Mouse (Mus musculus): ENCODE results near the gene Pik3r2. TPM values are rescaled to one million over a fixed set of nuclear protein-coding genes. Genes with fewer than 3 reads are reported as not detected.
A peak's percentile ranks its signal among the peaks of the same experiment; 100 is the strongest.

The Pik3r2 gene
- total RNA-seq, 2 experiments from 2014 or later: 6.6 to 16.6 TPM

DNA sequence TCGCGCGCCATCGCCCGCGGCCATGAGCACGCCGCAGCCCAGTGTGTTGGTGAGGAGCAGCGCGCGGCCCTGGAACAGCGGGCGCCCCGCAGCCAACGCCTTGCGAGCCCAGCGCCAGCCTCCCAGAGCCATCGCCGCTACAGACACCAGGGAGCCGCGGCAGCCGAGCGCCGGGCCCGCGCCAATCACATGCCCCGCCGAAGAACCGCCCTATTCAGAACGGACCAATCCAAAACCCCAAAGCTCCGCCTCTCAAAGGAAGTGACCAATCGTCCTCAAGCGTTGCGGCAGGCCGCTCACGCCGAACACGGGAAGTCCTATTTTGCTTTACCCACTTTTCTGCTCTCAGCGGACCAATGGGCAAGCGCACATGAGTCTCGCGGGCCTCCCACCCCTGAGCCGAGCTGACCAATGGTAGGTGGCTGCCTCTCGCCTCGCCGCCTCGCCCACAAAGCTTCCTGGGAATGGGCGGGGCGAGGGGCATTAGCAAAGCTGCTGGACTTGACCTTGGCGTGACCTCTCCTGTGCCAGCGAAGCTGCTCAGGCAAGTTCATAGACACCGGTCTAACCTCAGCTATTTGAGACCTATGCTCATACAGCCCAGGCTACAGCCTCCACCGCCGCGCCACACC lies 15.6 kb downstream of the Pik3r2 start, which contains the start of gene Mpv17l2:
Mpv17l2 (minus strand) TSS at position 172 of the 632 bp plus-strand sequence.
- peak; percentile 85 for ATAC-seq (replicated peaks; ENCODE audit: poor library complexity, severe bottlenecking)

DNA sequence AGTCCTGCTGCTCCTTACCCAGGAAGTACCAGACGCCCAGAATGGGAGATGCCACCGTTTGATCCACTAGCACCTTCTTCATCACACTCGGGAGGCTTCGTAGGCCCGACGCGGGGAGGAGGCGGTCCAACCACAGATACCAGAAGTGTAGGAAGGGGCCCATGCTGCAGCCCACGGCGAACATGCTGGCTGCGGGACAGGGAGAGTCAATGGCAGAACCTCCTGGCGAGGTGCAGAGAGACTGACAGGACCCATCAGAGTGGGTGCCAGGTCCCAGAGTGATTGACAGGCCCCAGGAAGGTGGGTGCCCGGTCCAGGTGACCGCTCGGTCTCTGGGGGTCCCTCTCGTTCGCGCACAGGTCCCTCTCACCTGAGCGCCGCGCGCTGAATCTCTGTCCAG lies 16.2 kb downstream of the Pik3r2 start:
- ATAC-seq (replicated peaks; ENCODE audit: poor library complexity, severe bottlenecking): no peak

DNA sequence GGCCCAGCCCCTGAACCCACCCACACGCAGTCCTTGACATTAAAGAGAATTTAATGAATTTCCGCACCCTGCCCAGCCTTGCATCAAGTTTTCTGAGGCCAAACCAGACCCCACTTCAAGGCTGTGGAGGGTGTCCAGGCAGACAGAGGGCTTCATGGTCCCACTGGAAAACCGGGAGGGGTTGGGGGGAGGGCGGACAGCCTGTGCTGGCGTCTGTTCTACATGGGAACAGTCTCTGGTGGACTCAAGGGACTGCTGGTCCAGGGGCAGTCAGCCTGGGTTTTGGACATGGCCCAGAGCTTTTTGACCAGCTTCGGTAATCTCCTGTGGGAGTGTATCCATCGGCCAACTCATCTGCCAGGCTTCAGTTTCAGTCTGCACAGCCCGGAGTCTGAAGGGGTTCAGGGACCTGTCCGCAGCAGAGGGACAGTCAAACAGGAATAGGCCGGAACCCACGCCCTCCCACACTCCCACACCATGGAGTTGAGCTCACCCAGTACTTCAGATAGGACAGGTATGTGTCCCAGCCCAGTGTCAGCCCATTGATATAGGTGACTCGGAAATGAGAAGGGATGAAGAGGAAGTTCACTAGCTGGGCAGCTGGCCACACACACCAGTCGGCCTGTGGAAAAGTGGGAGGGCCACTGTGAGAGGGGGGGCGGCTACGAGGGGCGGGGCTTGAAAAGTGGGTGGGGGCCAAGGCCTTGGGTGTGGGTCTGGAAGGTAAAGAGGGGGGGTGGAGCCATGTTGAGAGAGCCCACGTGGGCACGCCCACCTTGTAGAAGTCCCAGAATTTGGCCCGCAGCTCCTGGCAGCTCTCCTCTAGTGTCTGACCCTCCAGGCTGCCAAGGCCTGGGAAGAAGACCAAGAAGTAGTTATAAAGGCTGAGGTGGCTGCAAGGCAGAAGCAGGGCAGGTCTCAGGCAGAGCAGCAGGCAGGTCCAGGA lies 17.6 kb downstream of the Pik3r2 start:
- ATAC-seq (replicated peaks; ENCODE audit: poor library complexity, severe bottlenecking): no peak

GRCm38 (mm10) chr8:70758308-70758615 lies 18.3 kb downstream of the Pik3r2 start:
- ATAC-seq (replicated peaks; ENCODE audit: poor library complexity, severe bottlenecking): no peak

DNA sequence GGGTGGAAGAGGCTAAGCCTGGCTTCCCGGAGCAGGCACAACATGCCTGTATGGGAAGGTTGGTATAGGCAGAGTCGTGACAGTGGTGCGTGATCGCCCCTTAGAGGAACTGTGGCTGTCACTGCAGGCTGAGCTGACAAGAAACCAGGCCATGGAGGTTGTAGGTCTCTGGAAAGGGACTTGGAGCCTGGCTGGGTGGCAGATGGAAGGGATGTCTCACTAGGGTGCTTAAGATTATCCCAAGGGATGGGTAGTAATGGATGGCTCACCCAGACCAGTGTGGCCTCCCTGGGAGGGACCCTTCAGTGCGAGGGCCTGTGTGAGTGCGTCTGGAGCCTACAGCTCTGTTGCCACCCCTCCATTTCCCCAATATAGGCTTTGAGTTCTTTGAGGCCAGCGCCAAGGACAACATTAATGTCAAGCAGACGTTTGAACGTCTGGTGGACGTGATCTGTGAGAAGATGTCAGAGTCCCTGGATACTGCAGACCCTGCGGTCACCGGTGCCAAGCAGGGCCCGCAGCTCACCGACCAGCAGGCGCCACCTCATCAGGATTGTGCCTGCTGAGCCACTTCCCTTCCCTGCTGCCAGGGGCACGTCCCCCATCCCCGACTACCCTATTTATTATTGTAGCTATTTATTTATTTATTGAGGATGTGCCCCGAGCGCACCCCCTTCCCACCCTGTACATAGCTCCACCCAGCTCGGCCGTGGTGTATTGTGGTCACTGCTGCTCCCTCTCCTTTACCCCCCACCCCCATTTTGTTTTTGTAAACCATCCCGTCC lies 18.8 kb downstream of the Pik3r2 start:
- ATAC-seq (replicated peaks; ENCODE audit: poor library complexity, severe bottlenecking): no peak

DNA sequence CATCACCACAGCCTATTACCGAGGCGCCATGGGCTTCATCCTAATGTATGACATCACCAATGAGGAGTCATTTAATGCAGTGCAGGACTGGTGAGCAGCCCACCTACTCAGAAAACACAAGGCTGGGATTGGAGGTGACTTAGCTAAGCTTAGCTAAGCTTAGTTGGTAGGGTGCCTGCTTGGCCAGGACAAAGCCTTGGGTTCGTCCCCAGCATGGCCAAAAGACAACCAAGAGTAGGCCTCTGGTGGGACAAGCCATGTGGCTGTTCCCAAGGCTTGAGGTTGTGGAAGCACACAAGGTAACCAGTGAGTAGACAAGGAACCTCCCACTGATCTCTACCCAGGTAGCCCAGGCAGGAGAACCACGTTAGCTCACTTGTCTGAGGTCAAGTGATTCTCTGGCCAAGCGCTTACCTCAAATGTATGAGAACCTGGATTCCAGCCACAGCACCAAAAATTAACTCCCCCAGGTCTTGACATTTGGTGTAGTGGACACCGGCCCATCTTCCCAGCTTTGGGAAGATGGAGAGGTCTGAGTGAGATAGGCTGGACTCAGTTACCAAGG lies 20.0 kb downstream of the Pik3r2 start:
- ATAC-seq (replicated peaks; ENCODE audit: poor library complexity, severe bottlenecking): no peak

GRCm38 (mm10) chr8:70755661-70756475 lies 20.6 kb downstream of the Pik3r2 start:
- no peak for ATAC-seq (replicated peaks; ENCODE audit: poor library complexity, severe bottlenecking)

GRCm38 (mm10) chr8:70754871-70755660 lies 21.4 kb downstream of the Pik3r2 start:
- ATAC-seq (replicated peaks; ENCODE audit: poor library complexity, severe bottlenecking): no peak

- ATAC-seq (replicated peaks; ENCODE audit: poor library complexity, severe bottlenecking): peak; percentile 90
Observed at GRCm38 (mm10) chr8:70754043-70754870, 22.3 kb downstream of the Pik3r2 start, which contains the start of gene Rab3a. Gene Rab3a (plus strand): TSS chr8:70754679.

- ATAC-seq (replicated peaks; ENCODE audit: poor library complexity, severe bottlenecking): peak; percentile 18; the same call in 1 of the 2 replicates
Observed at GRCm38 (mm10) chr8:70753151-70753550, 23.4 kb downstream of the Pik3r2 start.

- no peak for ATAC-seq (replicated peaks; ENCODE audit: poor library complexity, severe bottlenecking)
Observed at GRCm38 (mm10) chr8:70752000-70752764, 24.3 kb downstream of the Pik3r2 start.

DNA sequence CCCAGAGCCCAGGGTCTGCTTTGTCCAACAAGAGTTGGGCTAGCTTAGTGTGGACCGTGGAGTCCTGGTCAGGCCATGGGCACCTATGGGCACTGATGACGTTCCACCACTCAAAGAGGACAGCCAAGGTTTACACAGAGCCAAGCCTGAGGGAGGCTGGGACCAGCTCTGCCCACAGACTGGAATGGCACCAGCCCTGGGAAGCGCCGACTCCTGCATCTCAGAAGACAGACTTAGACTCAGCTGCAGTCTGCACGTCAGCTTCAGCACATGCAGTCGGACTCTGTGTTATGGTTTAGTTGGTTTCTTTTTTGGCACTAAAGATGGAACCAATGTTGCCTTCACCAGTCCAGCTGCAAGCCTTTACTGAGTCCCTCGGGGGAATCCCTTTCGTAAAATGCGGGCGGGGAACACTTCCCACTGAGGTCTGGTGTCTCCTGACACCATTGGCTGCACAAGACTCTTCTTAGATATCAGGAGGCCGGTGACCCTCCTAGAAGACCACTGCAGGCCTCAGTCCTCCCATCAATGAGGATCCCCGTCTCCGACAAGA lies 26.3 kb downstream of the Pik3r2 start:
- no peak for ATAC-seq (replicated peaks; ENCODE audit: poor library complexity, severe bottlenecking)

DNA sequence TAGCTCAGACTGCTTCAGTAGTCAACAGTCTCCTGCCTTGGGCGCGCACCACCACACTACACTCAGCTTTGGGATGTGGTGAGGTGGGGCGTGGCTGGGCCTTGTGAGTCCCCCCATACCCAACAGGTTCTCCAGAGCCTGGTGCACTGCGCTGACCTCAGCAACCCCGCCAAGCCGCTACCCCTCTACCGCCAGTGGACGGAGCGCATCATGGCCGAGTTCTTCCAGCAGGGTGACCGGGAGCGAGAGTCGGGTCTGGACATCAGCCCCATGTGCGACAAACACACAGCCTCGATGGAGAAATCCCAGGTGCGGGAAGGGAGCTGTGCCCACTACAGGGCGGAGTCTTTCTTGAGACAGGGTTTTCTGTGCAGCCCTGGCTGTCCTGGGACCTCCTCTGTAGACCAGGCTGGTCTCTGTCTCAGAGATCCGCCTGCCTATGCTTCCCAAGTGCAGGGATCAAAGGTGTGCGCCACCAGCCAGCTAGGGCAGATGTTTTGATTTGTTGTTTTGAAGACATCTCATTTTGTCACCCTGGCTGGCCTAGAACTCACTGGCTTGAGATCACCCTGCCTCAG lies 27.3 kb downstream of the Pik3r2 start:
- no peak for ATAC-seq (replicated peaks; ENCODE audit: poor library complexity, severe bottlenecking)

DNA sequence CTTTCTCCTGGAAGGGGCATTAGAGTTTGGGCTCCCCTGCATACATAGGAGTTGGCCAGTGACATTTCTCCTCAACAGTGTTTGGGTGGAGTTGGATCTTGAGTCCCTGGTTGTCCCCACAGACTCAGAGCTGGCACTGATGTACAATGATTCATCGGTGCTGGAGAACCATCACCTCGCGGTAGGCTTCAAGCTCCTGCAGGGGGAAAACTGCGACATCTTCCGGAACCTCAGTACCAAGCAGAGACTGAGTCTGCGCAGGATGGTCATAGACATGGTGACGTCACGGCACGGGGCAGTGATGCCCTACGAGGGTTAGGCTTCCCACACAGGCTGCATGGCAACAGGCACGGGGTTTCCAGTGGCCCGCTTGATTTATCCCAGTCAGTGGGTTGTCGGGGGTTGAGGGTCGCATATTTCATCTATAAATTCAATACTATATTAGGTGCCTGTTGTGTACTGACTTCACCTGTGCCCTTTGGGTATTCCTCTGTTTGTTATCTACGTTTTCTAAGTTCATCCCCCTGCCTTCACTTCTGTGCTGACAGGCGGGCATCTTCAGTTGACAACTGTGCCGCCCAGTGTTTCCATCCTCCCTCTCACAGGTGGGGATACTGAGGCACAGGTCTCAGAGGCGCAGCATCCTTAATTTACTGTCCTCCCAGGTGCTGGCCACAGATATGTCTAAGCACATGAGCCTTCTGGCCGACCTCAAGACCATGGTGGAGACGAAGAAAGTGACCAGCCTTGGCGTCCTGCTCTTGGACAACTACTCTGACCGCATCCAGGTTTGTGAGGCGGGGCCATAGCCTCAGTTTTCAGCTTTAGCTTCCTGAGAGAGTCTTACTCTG lies 28.0 kb downstream of the Pik3r2 start:
- ATAC-seq (replicated peaks; ENCODE audit: poor library complexity, severe bottlenecking): no peak

- ATAC-seq (replicated peaks; ENCODE audit: poor library complexity, severe bottlenecking): no peak
Observed at GRCm38 (mm10) chr8:70747211-70747890, 29.2 kb downstream of the Pik3r2 start.

All from granulocyte monocyte progenitor cell, adult 5-6 weeks (primary cell).